Mouse (Mus musculus): ENCODE measurements around the gene Cd37. TPM values are rescaled to one million over a fixed set of nuclear protein-coding genes. Genes with fewer than 3 reads are reported as not detected.

Cd37 gene
- polyA plus RNA-seq, 1 experiment from 2014 or later = 1.2 TPM

DNA sequence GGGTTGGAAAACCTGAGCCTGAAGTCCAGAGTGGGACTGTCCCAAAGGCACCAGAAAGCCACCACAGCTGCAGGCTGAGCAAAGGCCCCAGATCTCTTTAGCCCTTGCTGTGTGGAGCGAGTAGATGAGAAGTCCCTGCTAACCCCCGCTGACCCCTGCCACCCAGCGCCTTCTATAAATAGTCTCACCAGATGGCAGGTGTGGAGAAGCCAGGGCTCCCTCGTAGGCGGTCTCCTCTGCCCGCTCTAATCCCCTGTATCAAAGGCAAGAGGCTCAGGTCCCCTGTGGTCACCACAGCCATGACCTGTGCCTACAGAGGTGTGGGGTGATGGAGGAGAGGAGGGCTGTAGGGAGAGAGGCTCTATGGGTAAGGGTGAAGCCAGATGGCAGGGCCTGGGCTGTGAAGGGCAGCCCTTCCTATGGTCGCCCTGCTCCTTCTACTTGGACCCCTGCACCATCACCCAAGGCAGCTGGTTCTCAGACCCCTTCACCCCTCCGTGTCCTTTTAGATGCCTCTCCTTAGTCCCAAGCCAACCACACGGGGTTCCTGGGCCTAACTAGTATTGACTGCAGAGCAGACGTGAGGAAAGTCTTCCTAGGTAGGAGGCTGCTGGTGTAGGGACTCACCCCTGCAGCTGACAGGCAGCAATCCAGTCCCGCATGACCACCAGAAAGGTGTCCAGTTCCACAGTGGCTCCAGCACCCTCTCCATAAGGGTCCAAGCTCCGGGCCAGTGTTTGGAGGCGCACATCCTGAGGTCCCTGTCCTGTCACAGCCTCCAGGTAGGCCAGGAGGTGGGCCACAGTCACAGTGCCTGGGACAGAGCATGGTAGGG is 43.4 kb downstream of the Cd37 start:
- Histone ChIP-seq H3K4me3 (replicated peaks) (no peak overlapping the region), H3K9ac (no peak overlapping the region), H3K4me2 (no peak overlapping the region), H3K27ac (no peak overlapping the region), H3K36me3 (replicated peaks) (no peaks in the 10 kb centered on the region), H3K9me3 (no peaks in the 10 kb centered on the region), H3K27me3 (peaks cover 33% of the 10 kb centered on the region), H3K4me1 (peaks cover 16% of the 10 kb centered on the region; the same call in 1 of the 2 replicates)
- ATAC-seq (ENCODE audit: low FRiP score) = no peak
- 61% methylated on average over 13 of the region's 13 CpGs for WGBS

DNA sequence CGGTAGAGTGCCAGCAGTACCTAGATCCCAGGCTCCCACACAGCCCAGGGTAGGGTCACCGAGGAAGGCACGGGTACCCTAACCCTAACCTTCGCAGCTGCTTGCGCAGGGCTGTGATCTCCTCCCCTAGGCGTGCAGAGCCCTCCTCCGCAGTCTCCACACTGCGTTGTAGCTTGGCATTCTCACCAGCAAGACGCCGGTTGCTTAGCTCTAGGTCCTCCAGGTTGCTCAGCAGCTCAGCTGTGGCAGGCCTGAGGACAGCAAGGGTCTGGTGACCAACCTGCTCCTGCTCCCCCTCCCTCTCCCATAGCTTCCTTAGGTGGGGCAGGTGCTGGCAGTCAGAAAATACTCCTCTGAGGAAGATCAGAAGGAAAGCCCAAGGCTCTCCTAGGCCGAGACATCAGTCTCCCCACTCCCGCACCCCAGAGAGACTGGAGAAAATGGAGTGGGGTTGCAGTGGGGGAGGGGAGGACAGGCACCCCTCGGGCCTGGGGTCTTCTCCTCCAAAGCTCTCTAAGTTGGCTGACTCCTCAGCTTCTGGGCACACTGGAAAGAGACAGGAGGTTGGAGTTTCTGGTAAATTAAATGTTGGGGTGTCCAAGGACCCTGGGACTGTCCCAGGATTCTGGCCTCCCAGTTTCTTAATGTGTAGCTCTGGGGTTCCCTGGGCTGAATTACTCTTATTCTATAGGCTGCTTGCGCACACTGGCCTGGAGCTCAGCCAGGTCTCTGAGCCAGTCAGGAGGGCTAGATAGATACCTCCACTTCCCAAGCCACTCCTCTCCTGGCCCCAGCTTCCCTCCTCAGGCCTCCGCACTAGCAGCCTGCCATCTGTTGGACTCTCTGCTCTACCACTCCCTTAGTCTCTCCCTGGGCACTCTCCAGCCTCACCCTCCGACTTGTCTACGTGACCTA is 44.8 kb downstream of the Cd37 start:
- no peaks in the 10 kb centered on the region for H3K36me3 ChIP-seq (replicated peaks)
- no peak overlapping the region for H3K9ac ChIP-seq
- H3K27me3 ChIP-seq = peaks cover 46% of the 10 kb centered on the region
- no peak for ATAC-seq (ENCODE audit: low FRiP score)
- no peaks in the 10 kb centered on the region for H3K9me3 ChIP-seq
- no peak overlapping the region for H3K27ac ChIP-seq
- WGBS = 70% methylated on average over 17 of the region's 17 CpGs
- H3K4me2 ChIP-seq = no peak overlapping the region
- no peak overlapping the region for H3K4me3 ChIP-seq (replicated peaks)
- H3K4me1 ChIP-seq = peaks cover 16% of the 10 kb centered on the region; the same call in 1 of the 2 replicates

DNA sequence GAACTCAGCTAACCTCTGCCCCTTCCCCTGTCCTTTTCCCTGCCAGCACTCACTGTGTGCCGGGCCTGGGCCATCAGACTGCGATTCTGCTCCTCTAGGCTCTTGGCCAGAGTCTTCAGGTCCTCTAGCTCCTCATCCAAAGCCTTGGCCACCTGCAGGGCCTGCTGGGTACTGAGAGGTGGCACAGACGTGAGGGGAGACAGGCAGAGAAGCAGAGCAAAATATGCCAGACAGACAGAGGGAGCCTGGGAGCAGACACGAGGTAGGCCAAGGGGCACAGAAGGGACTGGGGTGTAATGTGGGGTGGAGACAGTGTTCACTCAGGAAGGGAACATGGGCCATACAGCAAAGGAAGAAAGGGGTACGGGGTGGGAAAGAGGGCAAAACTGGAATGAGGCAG is 45.5 kb downstream of the Cd37 start:
- H3K4me1 ChIP-seq = peaks cover 15% of the 10 kb centered on the region; the same call in 1 of the 2 replicates
- no peaks in the 10 kb centered on the region for H3K36me3 ChIP-seq (replicated peaks)
- ATAC-seq (ENCODE audit: low FRiP score) = no peak
- no peak overlapping the region for H3K9ac ChIP-seq
- WGBS = 71% methylated on average over 5 of the region's 5 CpGs
- H3K4me2 ChIP-seq = no peak overlapping the region
- no peak overlapping the region for H3K4me3 ChIP-seq (replicated peaks)
- H3K9me3 ChIP-seq = no peaks in the 10 kb centered on the region
- peaks cover 53% of the 10 kb centered on the region for H3K27me3 ChIP-seq
- no peak overlapping the region for H3K27ac ChIP-seq

DNA sequence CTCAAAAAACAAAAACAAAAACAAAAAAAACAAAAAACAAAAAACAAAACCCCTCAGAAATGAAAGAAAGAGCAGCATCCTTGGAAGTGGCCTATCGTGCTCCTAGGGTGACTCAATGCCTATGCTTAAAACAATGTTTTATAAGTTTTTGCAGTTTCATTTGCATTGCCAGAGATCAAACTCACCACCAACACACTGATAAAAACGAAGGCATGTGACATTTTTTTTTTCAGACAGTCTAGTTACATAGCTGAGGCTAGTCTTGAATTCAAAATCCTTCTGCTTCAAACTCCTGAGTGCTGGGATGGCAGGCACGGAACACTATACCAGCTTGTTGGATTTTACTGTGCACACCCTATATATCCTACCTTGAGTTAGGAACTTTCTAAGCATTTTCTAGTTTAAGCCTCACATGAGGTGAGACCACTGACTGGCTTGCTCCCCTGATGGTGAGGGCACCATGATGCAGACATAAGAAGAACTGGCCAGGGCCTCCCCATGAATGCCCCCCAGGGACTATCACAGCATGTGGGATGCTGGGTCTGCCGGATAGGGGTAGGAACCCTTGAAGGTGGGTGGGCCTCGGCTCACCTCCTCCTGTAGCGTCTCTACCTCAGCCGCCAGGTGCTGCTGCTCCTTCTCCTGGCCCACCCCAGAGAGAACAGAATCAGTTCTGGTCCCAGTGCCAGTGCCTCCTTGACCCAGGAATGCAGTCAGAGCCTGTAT is 46.2 kb downstream of the Cd37 start:
- no peak overlapping the region for H3K9ac ChIP-seq
- no peak overlapping the region for H3K4me2 ChIP-seq
- H3K4me3 ChIP-seq (replicated peaks) = no peak overlapping the region
- H3K27me3 ChIP-seq = peaks cover 59% of the 10 kb centered on the region
- no peak overlapping the region for H3K27ac ChIP-seq
- no peak for ATAC-seq (ENCODE audit: low FRiP score)
- H3K9me3 ChIP-seq = no peaks in the 10 kb centered on the region
- no peaks in the 10 kb centered on the region for H3K36me3 ChIP-seq (replicated peaks)
- peaks cover 12% of the 10 kb centered on the region; the same call in 1 of the 2 replicates for H3K4me1 ChIP-seq
- WGBS = 81% methylated on average over 7 of the region's 7 CpGs

DNA sequence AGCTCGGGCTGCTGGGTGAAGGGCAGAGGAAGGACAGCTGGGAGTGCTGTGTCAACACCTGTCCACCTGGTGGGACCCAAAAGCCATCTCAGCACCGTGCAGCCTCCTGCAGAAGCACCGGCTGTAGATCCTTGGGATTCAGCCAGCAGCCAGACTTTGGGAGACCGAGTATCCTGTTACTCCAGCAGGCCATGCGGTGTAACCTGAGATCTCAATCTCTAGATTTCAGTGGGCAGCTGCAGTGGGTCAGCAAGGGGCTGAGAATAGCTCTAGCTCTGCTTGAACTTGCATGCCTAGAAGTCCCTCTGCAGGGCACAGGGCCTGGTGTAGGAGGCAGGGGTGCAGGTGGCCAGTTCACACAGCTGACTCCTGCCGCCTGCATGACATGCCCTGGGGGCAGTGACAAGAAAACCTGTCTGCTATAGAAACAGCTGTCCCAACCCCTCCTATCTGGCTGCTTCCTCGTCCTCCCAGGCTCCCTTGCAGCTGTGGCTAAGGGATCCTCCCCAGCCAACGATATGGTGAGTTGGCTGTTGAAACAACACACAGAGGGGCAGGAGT is 47.0 kb downstream of the Cd37 start:
- Histone ChIP-seq H3K27me3 (peaks cover 63% of the 10 kb centered on the region), H3K4me3 (replicated peaks) (no peak overlapping the region), H3K4me1 (peaks cover 12% of the 10 kb centered on the region; the same call in 1 of the 2 replicates), H3K4me2 (no peak overlapping the region), H3K36me3 (replicated peaks) (no peaks in the 10 kb centered on the region), H3K9ac (no peak overlapping the region), H3K27ac (no peak overlapping the region), H3K9me3 (no peaks in the 10 kb centered on the region)
- ATAC-seq (ENCODE audit: low FRiP score) = no peak
- WGBS = 33% methylated on average over 8 of the region's 8 CpGs

DNA sequence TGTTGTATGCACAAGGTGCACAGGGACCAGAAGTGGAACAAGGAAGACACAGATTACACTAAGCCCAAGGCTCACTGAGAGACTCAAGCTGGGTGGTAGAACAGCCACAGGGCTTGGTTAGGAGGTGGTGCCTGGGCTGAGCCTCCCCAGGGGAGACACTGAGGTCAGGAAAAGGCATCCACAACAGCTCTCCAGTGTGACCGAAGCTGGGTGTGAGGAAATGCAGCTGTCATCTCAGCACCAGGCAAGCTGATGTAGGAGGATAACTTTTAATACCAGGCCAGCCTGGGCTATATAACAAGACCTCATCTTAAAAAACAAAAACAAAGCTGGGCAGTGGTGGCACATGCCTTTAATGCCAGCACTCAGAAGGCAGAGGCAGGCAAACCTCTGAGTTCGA is 47.8 kb downstream of the Cd37 start:
- H3K27me3 ChIP-seq = peaks cover 62% of the 10 kb centered on the region
- peaks cover 12% of the 10 kb centered on the region; the same call in 1 of the 2 replicates for H3K4me1 ChIP-seq
- H3K4me2 ChIP-seq = no peak overlapping the region
- H3K4me3 ChIP-seq (replicated peaks) = no peak overlapping the region
- 90% methylated on average over 2 of the region's 2 CpGs for WGBS
- no peaks in the 10 kb centered on the region for H3K36me3 ChIP-seq (replicated peaks)
- H3K27ac ChIP-seq = no peak overlapping the region
- H3K9ac ChIP-seq = no peak overlapping the region
- H3K9me3 ChIP-seq = no peaks in the 10 kb centered on the region
- no peak for ATAC-seq (ENCODE audit: low FRiP score)

DNA sequence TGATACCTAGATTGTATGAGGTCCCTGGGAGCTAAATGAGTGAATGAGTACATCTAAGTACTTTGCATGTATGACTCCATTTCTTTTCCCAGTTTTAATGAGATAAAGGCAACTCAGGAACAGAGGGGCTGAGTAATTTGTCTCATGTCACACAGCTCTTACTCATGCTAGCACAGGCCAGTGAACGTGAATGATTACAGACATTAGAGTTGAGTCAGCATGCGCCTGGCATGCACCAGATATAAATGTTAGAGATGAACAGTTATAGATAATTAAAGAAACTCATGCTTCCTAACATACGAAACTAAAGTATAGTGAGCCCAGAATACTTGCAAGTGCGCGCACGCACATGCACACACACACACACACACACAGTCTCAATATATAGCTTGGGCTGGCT is 48.7 kb downstream of the Cd37 start:
- H3K27me3 ChIP-seq = peaks cover 65% of the 10 kb centered on the region
- WGBS = 95% methylated on average over 6 of the region's 6 CpGs

DNA sequence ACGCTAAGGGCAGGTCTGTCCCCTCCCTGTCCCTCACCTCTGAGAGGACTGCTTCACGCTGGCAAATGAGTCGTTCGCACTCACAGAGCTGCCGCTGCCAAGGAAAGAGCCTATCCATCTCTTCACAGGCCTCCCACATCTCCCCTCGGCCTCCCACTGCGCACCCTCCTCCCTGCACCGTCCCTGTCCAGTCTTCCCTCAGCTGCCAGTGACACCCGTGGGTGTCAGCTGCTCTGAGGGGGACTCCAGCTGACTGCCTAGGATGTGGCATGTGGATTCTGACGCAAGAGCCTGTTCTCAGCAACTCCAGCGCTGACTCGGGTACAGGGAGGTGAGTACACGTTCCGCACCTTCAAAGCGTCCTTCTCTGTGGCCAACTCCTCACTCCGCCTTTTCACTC is 49.3 kb downstream of the Cd37 start:
- peaks cover 6% of the 10 kb centered on the region; the same call in 1 of the 2 replicates for H3K4me1 ChIP-seq
- H3K27me3 ChIP-seq = peaks cover 71% of the 10 kb centered on the region
- no peak overlapping the region for H3K27ac ChIP-seq
- H3K36me3 ChIP-seq (replicated peaks) = no peaks in the 10 kb centered on the region
- 59% methylated on average over 16 of the region's 16 CpGs for WGBS
- H3K4me2 ChIP-seq = no peak overlapping the region
- no peak for ATAC-seq (ENCODE audit: low FRiP score)
- no peaks in the 10 kb centered on the region for H3K9me3 ChIP-seq
- no peak overlapping the region for H3K9ac ChIP-seq
- H3K4me3 ChIP-seq (replicated peaks) = no peak overlapping the region

More for the DNA sequence above, 48.7 kb downstream of the Cd37 start:
- Histone ChIP-seq H3K4me1 (0 out of 2 replicates have a peak, but pooled peaks cover 9% of the 10 kb centered on the region), H3K27ac (no peak overlapping the region), H3K4me3 (replicated peaks) (no peak overlapping the region), H3K9me3 (no peaks in the 10 kb centered on the region), H3K4me2 (no peak overlapping the region), H3K9ac (no peak overlapping the region), H3K36me3 (replicated peaks) (no peaks in the 10 kb centered on the region)
- ATAC-seq (ENCODE audit: low FRiP score) = no peak

DNA sequence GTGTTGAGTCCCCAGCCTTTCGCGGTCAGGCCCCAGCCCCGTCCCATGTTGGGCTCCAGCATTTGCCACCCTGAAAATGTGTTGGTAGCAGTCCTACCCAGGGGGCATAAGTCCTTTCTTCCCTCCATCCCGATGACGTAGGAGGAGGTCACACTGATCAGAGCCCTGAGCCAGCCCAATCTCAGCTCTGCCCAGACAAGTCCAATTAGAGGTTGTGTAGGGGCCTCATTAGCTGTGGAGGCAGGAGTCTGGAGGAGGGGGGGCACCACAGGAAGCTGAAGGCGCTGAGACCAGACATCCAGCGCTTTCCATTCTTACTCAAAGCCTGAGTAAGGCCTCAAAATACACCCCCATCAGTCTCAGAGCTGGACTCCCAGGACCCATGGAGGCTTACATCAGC is 53.0 kb downstream of the Cd37 start:
- ATAC-seq (ENCODE audit: low FRiP score) = no peak
- H3K27ac ChIP-seq = no peak overlapping the region
- WGBS = 51% methylated on average over 7 of the region's 7 CpGs
- H3K36me3 ChIP-seq (replicated peaks) = no peaks in the 10 kb centered on the region
- H3K4me3 ChIP-seq (replicated peaks) = no peak overlapping the region
- no peak overlapping the region for H3K4me2 ChIP-seq
- H3K9ac ChIP-seq = no peak overlapping the region
- peaks cover 95% of the 10 kb centered on the region for H3K27me3 ChIP-seq
- peaks cover 16% of the 10 kb centered on the region for H3K4me1 ChIP-seq
- no peaks in the 10 kb centered on the region for H3K9me3 ChIP-seq

DNA sequence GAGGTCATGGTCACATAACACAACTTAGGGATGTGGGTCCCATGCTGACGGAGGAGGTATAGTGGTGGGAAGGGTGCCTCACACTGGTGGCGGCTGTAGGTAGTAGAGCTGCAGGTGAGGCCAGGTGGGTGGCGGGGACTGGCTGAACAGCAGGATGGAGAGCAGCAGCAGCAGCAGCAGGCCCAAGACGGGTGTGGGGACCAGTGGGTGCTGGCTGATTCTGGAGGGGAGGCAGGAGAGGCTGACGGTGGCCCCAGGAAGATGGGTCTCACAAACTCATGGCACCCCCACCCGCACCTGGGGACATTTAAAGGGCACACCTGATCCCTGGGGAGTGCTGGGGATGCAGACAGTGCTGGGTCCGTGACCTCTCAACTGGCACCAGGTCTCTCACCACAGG is 55.2 kb downstream of the Cd37 start:
- Histone ChIP-seq H3K36me3 (replicated peaks) (no peaks in the 10 kb centered on the region), H3K9ac (no peak overlapping the region), H3K27ac (no peak overlapping the region), H3K27me3 (peaks cover 97% of the 10 kb centered on the region), H3K9me3 (no peaks in the 10 kb centered on the region), H3K4me1 (peaks cover 16% of the 10 kb centered on the region), H3K4me2 (no peak overlapping the region), H3K4me3 (replicated peaks) (no peak overlapping the region)
- ATAC-seq (ENCODE audit: low FRiP score) = no peak
- 62% methylated on average over 7 of the region's 7 CpGs for WGBS
